Mouse (Mus musculus) stomach, embryonic 16.5 days (tissue): ENCODE measurements around the gene Ola1. TPM values are rescaled to one million over a fixed set of nuclear protein-coding genes. Genes with fewer than 3 reads are reported as not detected.

Source experiments
- ATAC-seq: fragments of 200-750 bp; cut with Nextera tagmentation; 2 replicates; pipeline ENCODE4 v1.8.0; 2017; ENCODE audit warnings: moderate number of reproducible peaks, moderate TSS enrichment; ENCODE audit not compliant: insufficient read depth, low FRiP score
- H3K27ac ChIP-seq: fragments of 300-500 bp; sonication (generic); 2 replicates; pipeline ENCODE4 v1.5.1; 2014; ENCODE audit warnings: low read length
- H3K27me3 ChIP-seq: fragments of 300-500 bp; sonication (generic); 2 replicates; pipeline ENCODE4 v1.6.1; 2014; ENCODE audit warnings: low read length, control low read depth, mixed read lengths; ENCODE audit not compliant: control insufficient read depth, insufficient read depth
- H3K36me3 ChIP-seq: fragments of 300-500 bp; sonication (generic); 2 replicates; pipeline ENCODE4 v1.6.1; 2014; ENCODE audit warnings: low read length; ENCODE audit not compliant: control insufficient read depth, insufficient read depth
- H3K4me1 ChIP-seq: fragments of 300-500 bp; sonication (generic); 2 replicates; pipeline ENCODE4 v1.6.1; 2014; ENCODE audit warnings: low read length, control low read depth, mixed read lengths; ENCODE audit not compliant: control insufficient read depth, insufficient read depth
- H3K4me2 ChIP-seq: fragments of 300-500 bp; sonication (generic); 2 replicates; pipeline ENCODE4 v1.6.1; 2014; ENCODE audit warnings: low read depth, low read length, mixed read lengths
- H3K4me3 ChIP-seq: fragments of 300-500 bp; sonication (generic); replicated peaks from 2 replicates; pipeline ENCODE4 v1.5.1; 2014; ENCODE audit warnings: mild to moderate bottlenecking, low read length
- H3K9ac ChIP-seq: fragments of 300-500 bp; sonication (generic); 2 replicates; pipeline ENCODE4 v1.6.1; 2014; ENCODE audit warnings: low read length
- H3K9me3 ChIP-seq: fragments of 300-500 bp; sonication (generic); replicated peaks from 2 replicates; pipeline ENCODE4 v1.6.1; 2016; ENCODE audit warnings: low read length, control low read depth; ENCODE audit not compliant: control insufficient read depth
- WGBS: fragments of 180-500 bp; shearing (Covaris S2); extraction: QIAGEN DNeasy Blood & Tissue Kit; methylation state at CpG from one replicate; pipeline ENCODE4 v1.1.7; 2014; 5-methylcytosine and 5-hydroxymethylcytosine counted together
- polyA plus RNA-seq: library from polyadenylated mRNA; unstranded; fragments of >200 nt; fragmentation: Nextera tagmentation; extraction: Ambion mirVana; gene quantifications from 2 replicates; pipeline ENCODE4 v1.2.1, GENCODE M21; 2015

Ola1 gene
- polyA plus RNA-seq, 1 experiment from 2014 or later, result 80.8 TPM

- no peak for ATAC-seq
- H3K4me2 ChIP-seq, result no peak overlapping the region
- H3K27me3 ChIP-seq, result no peaks in the 10 kb centered on the region
- H3K36me3 ChIP-seq, result no peaks in the 10 kb centered on the region
- no peak overlapping the region for H3K4me3 ChIP-seq
- H3K9me3 ChIP-seq, result no peaks in the 10 kb centered on the region
- H3K27ac ChIP-seq, result no peak overlapping the region
- H3K4me1 ChIP-seq, result no peaks in the 10 kb centered on the region
- H3K9ac ChIP-seq, result no peak overlapping the region
Measured at GRCm38 (mm10) chr2:73167126-73167525, 51.6 kb downstream of the Ola1 start.

- no peaks in the 10 kb centered on the region for H3K27me3 ChIP-seq
- H3K27ac ChIP-seq, result no peak overlapping the region
- no peaks in the 10 kb centered on the region for H3K9me3 ChIP-seq
- H3K4me2 ChIP-seq, result no peak overlapping the region
- ATAC-seq, result no peak
- 43% methylated on average over 1 of the region's 1 CpGs for WGBS
- no peak overlapping the region for H3K9ac ChIP-seq
- no peaks in the 10 kb centered on the region for H3K36me3 ChIP-seq
- H3K4me1 ChIP-seq, result no peaks in the 10 kb centered on the region
- no peak overlapping the region for H3K4me3 ChIP-seq
Measured at GRCm38 (mm10) chr2:73164666-73165065, 54.1 kb downstream of the Ola1 start.

- Histone ChIP-seq H3K4me1 (no peaks in the 10 kb centered on the region), H3K4me3 (no peak overlapping the region), H3K27me3 (no peaks in the 10 kb centered on the region), H3K9me3 (no peaks in the 10 kb centered on the region), H3K9ac (no peak overlapping the region), H3K27ac (no peak overlapping the region), H3K4me2 (no peak overlapping the region), H3K36me3 (peaks cover 6% of the 10 kb centered on the region; the same call in 1 of the 2 replicates)
- no peak for ATAC-seq
- WGBS, result 68% methylated on average over 2 of the region's 2 CpGs
Measured at GRCm38 (mm10) chr2:73160772-73161171, 58.0 kb downstream of the Ola1 start.

- WGBS, result 78% methylated on average over 3 of the region's 3 CpGs
- Histone ChIP-seq H3K4me1 (no peaks in the 10 kb centered on the region), H3K4me3 (no peak overlapping the region), H3K9ac (no peak overlapping the region), H3K4me2 (no peak overlapping the region), H3K27ac (no peak overlapping the region), H3K9me3 (no peaks in the 10 kb centered on the region), H3K27me3 (no peaks in the 10 kb centered on the region), H3K36me3 (peaks cover 7% of the 10 kb centered on the region; the same call in 1 of the 2 replicates)
- ATAC-seq, result no peak
Measured at GRCm38 (mm10) chr2:73157202-73157601, 61.5 kb downstream of the Ola1 start.

DNA sequence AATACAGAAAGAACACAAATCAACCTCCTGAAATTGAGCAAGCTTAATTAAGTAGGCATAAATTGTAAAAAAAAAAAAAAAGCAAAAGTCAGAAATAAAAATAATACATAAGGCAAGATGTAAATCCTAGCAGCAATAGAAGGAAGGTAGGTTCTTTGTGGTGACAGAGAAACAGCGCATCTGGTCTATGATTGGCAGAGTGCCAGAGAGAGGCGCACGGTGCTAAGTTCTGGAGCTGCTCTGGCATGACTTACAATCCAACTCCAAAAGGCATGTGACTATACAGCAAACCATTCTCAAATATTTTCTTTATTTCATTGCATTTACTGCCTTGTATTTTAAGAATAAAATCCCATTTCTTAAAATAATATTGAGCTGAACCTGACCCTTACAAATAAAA, 68.2 kb downstream of the Ola1 start:
- ATAC-seq, result no peak
- Histone ChIP-seq H3K27me3 (no peaks in the 10 kb centered on the region), H3K4me2 (no peak overlapping the region), H3K9me3 (no peaks in the 10 kb centered on the region), H3K4me3 (no peak overlapping the region), H3K9ac (no peak overlapping the region), H3K27ac (no peak overlapping the region), H3K36me3 (no peaks in the 10 kb centered on the region), H3K4me1 (no peaks in the 10 kb centered on the region)
- WGBS, result 44% methylated on average over 3 of the region's 3 CpGs

- Histone ChIP-seq H3K4me1 (0 out of 2 replicates have a peak, but pooled peaks cover 2% of the 10 kb centered on the region), H3K4me3 (no peak overlapping the region), H3K9ac (no peak overlapping the region), H3K4me2 (no peak overlapping the region), H3K27me3 (no peaks in the 10 kb centered on the region), H3K36me3 (no peaks in the 10 kb centered on the region), H3K27ac (no peak overlapping the region), H3K9me3 (no peaks in the 10 kb centered on the region)
- 85% methylated on average over 2 of the region's 2 CpGs for WGBS
- ATAC-seq, result no peak
Measured at GRCm38 (mm10) chr2:73146111-73146510, 72.6 kb downstream of the Ola1 start.

GRCm38 (mm10) chr2:73143732-73144131, 75.0 kb downstream of the Ola1 start:
- H3K4me1 ChIP-seq, result 0 out of 2 replicates have a peak, but pooled peaks cover 2% of the 10 kb centered on the region
- H3K9me3 ChIP-seq, result no peaks in the 10 kb centered on the region
- H3K9ac ChIP-seq, result no peak overlapping the region
- H3K27me3 ChIP-seq, result no peaks in the 10 kb centered on the region
- WGBS, result 58% methylated on average over 2 of the region's 2 CpGs
- H3K27ac ChIP-seq, result no peak overlapping the region
- no peaks in the 10 kb centered on the region for H3K36me3 ChIP-seq
- H3K4me3 ChIP-seq, result no peak overlapping the region
- ATAC-seq, result no peak
- no peak overlapping the region for H3K4me2 ChIP-seq

GRCm38 (mm10) chr2:73142832-73143470, 75.8 kb downstream of the Ola1 start:
- 32% methylated on average over 7 of the region's 7 CpGs for WGBS
- no peaks in the 10 kb centered on the region for H3K27me3 ChIP-seq
- no peak overlapping the region for H3K27ac ChIP-seq
- H3K4me3 ChIP-seq, result no peak overlapping the region
- 0 out of 2 replicates have a peak, but pooled peaks cover 2% of the 10 kb centered on the region for H3K4me1 ChIP-seq
- no peak for ATAC-seq
- H3K9me3 ChIP-seq, result no peaks in the 10 kb centered on the region
- H3K9ac ChIP-seq, result no peak overlapping the region
- H3K4me2 ChIP-seq, result no peak overlapping the region
- H3K36me3 ChIP-seq, result no peaks in the 10 kb centered on the region

DNA sequence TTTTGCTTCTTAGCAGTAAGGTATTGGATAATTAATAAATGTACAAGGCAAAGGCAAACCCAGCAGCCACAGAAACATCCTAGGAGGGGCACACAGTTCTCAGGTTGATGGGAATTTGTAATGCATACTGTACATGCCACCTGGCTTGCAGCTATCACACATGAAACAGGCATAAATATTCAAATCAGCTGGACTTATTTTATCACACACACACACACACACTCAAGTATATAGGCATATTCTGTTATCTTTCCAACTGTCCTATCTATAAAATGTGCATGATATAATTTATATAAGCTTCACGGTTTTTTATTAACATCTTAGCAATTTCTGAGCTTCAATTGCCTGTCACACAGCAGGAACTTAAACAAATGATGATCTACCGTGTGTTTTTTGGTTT, 85.8 kb downstream of the Ola1 start:
- 83% methylated on average over 2 of the region's 2 CpGs for WGBS
- Histone ChIP-seq H3K36me3 (0 out of 2 replicates have a peak, but pooled peaks cover 4% of the 10 kb centered on the region), H3K4me3 (no peak overlapping the region), H3K27me3 (no peaks in the 10 kb centered on the region), H3K9me3 (no peaks in the 10 kb centered on the region), H3K4me2 (no peak overlapping the region), H3K9ac (no peak overlapping the region), H3K4me1 (no peaks in the 10 kb centered on the region), H3K27ac (no peak overlapping the region)
- ATAC-seq, result no peak
